Mouse (Mus musculus): Measurements from ENCODE around the gene Gtf2ird2. TPM values are rescaled to one million over a fixed set of nuclear protein-coding genes. Genes with fewer than 3 reads are reported as not detected.

Gtf2ird2 gene
- total RNA-seq, 2 experiments from 2014 or later: 1.3 to 3.9 TPM

DNA sequence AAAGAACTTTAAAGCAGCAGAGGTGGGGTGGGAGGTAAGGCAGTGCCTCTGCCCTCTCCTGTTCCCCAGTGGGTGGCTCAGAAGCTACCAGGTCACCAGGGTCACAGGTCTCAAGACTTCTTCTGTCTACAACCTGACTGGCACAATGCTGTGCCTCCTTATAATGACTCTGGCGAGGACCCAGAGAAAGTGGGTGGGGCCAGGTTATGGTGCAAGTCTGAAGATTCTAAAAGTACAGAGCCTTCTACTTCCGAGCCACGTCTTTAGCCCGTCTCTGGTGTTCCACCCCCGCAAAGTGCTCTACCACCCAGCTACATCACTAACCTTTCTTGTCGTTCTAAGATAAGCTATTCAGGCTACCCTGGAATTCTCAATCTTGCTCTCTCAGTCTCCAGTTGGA, 48.3 kb downstream of the Gtf2ird2 start:
- ATAC-seq (replicated peaks; ENCODE audit: poor library complexity, severe bottlenecking): peak; percentile 28

DNA sequence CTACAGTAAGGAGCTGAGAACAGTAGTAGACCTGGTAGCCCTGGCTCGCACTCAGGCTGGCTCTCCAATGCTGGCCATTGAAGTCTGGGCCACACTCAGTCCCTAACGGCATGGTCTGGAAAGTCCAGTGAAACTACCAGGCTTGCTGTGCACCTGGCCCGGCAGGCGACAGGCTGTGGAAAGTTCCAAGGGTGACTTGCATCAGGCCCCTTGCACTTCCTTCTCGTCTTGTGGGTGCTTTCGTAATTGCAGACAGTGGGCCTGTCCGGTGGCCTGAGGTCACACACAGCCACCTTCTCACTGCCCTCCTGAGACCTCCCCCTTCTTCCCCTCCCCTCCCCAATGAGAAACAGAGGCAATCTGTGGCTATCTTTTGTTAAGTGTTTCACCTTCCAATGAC, 48.7 kb downstream of the Gtf2ird2 start:
- ATAC-seq (replicated peaks; ENCODE audit: poor library complexity, severe bottlenecking): peak; percentile 54

DNA sequence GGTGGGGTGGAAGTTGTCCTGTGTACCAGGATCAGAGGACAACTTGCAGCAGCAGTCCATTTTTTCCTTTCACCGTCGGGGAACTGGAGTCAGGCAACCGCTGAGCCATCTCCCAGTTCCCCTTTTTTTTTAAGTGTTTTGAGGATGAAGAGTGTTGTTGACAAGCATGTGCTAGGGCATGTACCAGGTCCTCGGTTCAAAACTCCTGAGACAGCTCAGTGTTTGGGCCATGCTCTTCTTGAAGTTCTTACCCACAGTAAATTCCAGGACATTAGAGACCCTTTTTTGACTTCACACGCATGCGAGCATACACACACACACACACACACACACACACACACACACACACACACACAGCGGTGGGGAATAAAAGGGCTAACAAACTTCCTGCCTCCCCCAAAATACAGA, 49.4 kb downstream of the Gtf2ird2 start:
- ATAC-seq (replicated peaks; ENCODE audit: poor library complexity, severe bottlenecking): 0 out of 2 replicates have a peak, but pooled peaks have one; percentile 2

DNA sequence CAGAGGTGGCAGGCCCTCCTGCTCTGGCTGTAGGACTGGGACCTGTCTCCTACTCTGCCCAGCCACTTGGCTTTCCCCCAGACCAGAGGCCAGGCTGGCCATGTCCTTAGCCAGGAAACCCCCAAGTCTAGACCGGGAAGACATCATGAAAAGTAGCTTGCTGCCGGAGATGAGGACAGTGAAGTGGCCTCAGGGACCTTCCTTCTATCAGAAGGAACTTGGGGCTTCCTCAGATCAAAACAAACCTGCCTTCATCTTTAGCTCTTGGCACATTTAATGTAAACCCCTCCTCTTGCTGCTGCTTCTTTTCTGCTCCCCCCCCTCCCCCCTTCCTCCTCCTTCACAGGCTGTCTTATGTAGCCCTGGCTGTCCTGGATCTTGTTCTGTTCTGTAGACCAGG, 50.4 kb downstream of the Gtf2ird2 start:
- ATAC-seq (replicated peaks; ENCODE audit: poor library complexity, severe bottlenecking): no peak

DNA sequence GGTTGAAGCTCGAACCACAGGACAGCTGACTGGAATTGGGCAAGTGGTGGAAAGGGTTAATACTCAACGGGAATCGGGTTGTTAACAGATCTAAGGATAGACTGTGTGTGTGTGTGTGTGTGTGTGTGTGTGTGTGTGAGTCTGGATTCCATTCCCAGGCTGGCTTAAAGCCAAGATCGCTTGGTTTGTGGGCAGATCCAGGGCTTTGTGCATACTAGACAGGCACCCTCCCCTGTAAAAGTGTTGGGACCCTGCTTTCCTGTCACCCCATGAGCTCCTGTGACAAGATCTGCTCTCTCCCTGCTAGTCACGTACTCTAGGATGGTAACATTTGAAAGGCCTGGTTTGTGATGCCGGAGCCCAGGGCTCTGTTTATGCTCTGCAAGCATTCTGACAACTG, 51.3 kb downstream of the Gtf2ird2 start:
- ATAC-seq (replicated peaks; ENCODE audit: poor library complexity, severe bottlenecking): no peak

DNA sequence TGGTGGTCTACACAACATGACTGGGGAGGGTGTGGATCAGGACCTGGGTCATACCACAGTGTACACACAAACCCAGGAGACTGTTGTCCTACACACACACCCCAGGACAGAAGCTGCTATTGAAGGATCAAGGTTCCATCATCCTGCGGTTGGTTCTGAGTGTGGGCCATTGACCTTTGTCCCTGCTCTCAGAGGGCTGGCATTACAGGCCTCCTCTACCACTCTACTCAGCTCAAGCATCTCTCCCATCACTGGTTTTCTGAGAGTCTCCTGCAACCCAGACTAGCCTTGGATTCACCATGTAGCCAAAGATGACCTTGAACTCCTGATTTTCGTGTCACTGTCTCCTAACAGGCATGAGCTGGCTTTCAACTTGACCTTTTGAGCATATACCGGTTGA, 52.4 kb downstream of the Gtf2ird2 start:
- no peak for ATAC-seq (replicated peaks; ENCODE audit: poor library complexity, severe bottlenecking)

DNA sequence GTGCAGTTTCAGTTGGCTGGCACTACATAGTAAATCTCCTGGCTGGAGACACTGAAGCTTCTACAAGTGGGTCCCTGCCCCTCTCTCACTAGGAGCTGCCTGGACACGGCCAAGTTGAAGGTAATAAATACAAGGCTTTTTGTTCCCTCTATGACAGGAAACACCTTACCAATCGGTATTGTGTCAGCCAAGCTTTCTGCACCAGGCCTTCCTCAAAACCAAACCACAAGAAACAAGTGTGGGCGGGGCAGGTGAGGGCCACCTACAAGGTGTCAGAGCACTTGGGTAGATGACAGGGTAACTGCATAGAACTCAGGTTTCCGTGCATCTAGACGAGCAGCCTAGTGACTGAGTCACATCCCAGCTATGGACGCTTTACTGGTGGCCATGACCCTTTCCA, 53.0 kb downstream of the Gtf2ird2 start:
- peak; percentile 37 for ATAC-seq (replicated peaks; ENCODE audit: poor library complexity, severe bottlenecking)

DNA sequence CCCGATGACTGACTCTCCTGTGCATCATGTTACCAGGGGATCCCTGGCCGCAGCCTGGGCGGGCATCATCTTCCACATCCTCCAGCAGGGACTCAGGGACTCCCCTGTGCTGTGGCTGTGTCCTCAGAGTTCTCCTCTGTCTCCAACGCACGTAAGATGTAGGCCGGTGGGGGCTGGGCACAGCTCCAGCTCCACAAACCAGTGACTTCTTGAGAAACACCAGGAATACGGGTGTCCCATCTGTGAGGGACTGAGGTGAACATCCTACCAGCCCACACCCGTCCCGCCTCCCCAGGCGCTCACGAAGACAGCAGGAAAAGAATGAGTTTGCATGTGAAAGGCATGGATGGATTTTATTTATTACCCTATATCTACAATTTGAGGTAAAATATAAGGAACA, 53.7 kb downstream of the Gtf2ird2 start:
- no peak for ATAC-seq (replicated peaks; ENCODE audit: poor library complexity, severe bottlenecking)

DNA sequence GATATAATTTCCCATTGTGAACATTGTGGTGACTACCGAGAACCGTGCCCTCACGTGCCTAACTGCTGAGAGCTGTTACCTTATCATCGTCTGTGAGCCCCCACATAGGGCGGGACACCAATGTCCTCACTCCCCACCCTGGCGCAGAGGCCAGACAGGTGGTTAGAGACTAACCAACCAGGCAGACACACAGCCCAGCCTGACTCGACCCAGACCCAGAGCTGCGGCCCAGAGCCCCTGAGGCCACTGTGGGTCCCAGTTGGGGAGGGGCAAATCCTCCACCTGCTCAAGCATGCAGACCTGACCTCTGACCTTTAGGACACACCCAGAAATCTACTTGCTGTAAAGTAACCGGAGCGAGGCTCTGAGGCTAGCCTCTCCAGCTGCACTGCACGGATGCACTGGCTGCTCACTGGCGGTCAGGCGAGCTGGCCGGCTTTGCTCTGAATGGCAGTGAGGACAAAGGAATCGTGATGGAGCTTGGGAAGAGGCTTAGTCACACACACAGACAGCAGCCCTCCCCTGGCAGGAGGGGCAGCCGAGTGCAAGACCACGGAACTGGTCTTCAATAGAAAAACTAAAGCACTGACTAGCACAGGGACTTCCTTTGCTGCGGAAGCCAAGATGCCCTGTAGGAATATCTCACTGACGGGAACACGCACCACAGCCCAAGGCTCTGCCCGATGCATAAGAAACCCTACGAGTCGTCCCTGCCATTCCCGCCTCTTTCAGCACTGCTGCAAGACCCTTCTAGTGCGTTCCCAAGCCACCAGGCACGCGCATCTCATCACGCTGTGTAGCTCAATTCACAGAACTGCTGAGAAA, 54.3 kb downstream of the Gtf2ird2 start:
- no peak for ATAC-seq (replicated peaks; ENCODE audit: poor library complexity, severe bottlenecking)

DNA sequence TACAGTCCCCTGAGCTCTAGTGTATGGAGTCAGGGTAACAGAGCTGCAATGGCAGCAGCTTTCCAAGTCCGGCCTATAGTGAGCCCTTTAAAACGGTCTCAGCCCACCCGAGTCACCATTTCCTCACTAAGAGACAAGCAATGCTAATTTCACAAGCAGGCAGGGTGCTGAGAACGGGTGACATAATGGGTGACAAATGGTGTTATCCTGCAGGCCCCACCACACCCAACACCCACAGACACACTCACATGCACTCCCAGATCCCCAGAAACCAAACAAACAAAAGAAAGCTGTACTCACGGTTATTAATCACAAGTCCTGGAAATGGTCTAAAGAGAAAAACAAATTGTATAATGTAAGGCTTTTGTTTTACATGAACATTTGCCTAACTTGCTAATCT, 58.0 kb downstream of the Gtf2ird2 start:
- ATAC-seq (replicated peaks; ENCODE audit: poor library complexity, severe bottlenecking): no peak

DNA sequence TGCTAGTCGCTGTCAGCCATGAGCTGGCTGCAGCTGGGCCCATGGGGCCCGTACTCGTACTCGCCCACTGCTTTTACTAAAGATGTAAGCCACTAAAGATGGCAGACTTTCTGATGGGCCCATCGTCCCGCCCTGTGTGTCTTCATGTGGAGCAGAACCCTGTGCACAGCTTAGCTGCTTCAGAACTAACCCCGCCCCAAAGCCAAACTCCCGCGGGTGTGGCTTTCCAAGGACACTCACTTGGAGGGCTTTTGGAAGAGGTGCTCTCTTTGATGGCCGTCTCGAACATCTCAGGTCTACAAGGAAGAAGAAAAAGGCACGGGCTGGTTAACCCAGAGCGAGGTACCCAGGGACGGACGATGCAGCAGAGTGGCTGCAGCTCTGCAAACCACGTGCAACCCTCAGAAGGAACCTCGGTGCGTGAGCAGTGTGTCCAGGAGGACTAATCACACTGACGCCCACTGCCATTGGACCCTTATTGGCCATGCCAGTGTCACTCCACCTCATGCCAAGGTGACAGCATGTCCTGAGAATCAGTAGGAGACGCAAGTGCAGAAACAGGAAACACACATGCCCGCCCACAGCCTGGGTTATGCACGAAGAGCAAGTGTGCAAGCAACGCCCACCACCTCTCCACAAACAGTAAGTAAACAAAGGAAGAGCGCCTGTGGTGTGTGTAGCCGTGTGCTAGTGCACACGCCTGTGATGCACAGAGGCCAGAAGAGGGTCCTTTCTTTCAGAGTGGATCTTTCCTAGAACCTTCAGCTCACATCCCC, 60.0 kb downstream of the Gtf2ird2 start:
- ATAC-seq (replicated peaks; ENCODE audit: poor library complexity, severe bottlenecking): no peak

DNA sequence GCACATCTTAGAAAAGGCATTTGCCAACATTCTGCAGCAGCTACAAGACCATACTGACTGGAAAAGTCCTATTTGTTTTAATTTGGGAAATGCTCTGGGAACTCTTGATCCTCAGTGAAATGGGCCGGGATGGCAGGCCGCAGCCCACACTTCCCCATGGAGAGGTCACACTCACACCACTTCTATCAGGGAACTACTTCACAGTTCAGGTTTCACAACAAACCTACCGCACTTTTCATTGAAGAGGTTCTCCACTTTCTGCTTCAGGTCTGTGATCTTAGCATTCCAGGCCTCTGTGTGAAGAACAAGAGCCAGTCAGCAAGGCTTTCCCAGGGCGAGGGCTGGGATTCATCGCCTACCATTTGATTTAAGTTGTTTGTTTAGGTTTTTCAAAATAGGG, 61.1 kb downstream of the Gtf2ird2 start:
- no peak for ATAC-seq (replicated peaks; ENCODE audit: poor library complexity, severe bottlenecking)

DNA sequence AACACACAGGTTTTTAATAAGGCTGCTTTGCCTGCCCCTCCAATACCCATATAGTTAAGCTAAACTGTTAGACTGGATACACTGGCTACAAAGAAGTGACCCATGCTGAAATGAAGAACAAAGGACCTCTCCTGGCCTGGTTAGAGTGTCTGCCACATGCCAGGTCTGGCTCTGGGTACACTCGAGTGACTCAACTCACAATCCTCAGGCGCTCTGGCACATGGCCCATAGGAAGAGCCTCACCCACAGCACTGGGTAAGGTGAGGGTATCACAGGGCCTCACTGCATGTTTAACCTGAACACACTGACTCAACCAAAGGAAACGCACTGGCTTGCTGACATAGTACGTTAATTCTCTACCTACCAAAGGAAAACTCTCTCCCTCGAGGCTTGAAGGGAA, 62.3 kb downstream of the Gtf2ird2 start:
- no peak for ATAC-seq (replicated peaks; ENCODE audit: poor library complexity, severe bottlenecking)

DNA sequence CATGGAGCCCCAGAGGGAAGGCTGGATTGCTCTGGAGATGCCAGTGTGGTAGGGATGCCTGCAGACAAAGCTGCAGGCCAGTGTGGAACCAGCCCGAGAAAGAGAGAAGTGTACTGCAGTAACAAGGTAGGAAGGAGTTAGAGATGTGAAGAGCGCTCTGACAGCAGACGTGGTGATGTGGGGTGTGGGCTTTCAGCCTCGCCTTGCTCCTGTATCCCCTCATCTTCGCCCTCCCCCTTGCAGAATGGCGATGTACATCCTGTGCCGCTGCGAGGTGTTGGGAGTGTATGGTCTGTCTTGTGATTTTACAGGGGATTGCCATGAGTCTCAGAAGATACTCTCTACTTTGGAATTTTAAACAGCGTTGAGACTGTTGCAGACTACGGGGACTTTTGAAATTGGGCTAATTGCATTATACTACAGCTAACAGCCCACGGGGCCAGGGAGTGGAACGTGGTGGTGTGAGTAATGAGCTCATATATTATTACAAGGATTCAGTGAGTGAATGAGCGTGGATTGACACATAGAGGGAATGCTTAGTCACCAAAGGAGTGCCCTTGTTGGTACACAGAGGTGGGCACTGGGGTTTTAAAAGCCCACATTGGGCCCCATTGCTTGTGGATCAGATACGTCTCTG, 64.9 kb downstream of the Gtf2ird2 start:
- no peak for ATAC-seq (replicated peaks; ENCODE audit: poor library complexity, severe bottlenecking)

DNA sequence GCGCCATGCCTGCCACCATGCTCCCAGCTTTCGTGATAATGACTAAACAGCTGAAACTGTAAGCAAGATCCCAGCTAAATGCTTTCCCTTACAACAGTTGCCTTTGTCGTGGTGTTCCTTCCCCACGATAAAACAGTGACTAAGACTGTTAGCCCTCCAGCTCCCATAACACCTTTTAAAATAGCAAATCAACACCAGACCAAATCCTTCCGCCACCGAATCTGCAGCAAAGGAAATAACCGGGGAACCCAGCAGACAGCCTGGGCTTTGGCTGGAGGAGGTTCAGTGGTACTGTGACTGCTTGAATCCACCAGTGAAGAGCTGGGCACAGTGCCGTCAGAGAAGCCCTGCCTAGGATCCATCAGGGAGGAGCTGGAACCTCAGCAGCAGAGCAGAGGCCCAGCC, 65.4 kb downstream of the Gtf2ird2 start:
- no peak for ATAC-seq (replicated peaks; ENCODE audit: poor library complexity, severe bottlenecking)

DNA sequence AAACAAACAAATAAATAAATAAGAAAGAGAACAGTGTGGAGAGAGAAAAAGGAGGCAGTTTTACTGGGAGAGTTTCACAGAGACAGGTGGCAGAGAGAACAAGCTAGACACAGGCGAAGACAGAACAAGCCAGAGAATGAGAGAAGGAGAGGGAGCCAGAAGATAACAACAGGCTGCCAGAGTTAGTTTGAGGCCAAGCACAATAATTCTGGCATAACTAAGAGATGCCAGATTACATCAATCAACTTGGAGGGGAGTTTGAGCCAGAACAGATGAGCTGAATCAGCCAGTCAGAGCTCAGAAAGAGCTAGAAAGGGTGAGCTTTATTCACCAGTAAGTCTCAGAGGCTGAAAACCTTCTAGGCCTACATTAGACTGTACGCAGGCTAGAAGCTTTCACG, 66.8 kb downstream of the Gtf2ird2 start:
- ATAC-seq (replicated peaks; ENCODE audit: poor library complexity, severe bottlenecking): no peak

DNA sequence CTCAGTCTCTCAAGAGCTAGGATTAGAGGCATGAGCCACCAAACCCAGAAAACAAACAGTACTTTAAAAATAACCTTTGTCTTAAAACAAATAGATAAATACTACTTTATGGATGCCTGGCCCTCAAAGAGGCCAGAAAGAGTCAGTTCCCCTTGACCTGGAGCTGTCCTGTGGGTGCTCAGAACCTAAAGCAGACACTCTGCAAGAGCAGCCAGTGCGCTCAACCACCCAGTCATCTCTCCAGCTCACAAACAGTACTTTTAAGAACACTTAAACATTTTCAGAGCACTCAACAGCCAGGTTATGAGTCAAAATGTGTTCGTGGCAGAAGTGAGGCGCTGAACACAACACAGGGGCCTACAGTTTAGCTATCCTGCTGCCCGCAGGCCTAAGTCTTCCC, 67.3 kb downstream of the Gtf2ird2 start:
- no peak for ATAC-seq (replicated peaks; ENCODE audit: poor library complexity, severe bottlenecking)

DNA sequence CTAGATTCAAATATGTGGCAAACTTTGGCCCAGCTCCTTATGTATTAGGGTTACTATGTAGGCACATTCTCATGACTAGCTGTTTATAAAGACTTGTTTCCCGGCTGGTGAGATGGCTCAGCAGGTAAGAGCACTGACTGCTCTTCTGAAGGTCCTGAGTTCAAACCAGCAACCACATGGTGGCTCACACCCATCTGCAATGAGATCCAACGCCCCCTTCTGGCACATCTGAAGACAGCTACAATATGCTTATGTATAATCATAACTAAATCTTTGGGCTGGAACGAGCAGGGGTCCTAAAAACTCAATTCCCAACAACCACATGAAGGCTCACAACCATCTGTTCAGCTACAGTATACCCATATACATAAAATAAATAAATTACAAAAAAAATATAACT, 70.0 kb downstream of the Gtf2ird2 start:
- ATAC-seq (replicated peaks; ENCODE audit: poor library complexity, severe bottlenecking): no peak

DNA sequence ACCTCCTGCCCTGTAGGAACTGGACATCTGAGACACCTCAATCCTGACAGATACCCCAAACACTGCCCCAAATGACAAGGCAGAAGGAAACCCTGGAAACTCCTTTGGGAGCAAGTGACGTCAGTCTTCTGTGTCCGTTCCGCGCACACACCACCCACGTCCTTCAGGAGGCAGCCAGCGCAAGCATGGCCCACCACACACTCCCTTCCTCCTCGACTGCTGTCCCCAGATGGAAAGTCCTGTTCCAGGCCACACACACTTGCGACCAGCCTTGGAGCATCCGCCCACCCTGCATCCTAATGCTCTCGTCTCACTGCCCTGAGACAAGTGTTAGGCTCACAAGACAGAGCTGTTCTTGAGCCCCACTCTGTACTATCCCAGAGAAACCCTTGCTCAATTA, 71.5 kb downstream of the Gtf2ird2 start:
- no peak for ATAC-seq (replicated peaks; ENCODE audit: poor library complexity, severe bottlenecking)

DNA sequence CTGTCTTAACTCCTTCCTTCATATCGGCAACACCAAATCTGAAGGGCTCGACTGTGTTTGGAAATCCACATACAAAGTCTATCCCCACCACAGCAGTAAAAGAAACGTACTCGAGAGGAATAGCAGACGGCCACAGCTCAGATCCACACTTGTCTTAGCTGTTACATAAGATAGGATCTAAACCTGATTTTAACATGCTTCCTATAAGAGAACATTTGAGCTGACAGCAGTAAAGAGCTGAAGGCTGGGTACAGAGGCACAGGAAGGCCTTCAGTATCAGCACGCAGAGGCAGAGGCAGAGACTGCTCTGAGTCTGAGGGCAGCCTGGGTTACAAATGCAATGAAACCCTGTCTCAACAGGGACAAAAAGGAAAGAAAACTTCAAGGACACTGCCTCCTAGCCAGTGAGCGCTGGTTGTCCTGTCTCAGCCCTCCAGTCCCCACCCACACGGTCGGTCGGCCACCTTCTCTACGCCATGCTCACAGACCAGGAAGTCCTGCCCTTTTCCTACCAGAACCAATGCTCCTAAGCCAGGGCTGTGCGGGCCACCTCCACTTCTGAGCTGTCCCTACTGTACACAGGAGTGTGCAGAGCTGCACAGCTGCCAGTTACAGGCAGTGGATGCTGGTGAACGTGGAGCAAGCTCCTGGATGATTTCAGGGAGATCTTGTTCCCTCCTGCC, 73.7 kb downstream of the Gtf2ird2 start:
- peak; percentile 47 for ATAC-seq (replicated peaks; ENCODE audit: poor library complexity, severe bottlenecking)

DNA sequence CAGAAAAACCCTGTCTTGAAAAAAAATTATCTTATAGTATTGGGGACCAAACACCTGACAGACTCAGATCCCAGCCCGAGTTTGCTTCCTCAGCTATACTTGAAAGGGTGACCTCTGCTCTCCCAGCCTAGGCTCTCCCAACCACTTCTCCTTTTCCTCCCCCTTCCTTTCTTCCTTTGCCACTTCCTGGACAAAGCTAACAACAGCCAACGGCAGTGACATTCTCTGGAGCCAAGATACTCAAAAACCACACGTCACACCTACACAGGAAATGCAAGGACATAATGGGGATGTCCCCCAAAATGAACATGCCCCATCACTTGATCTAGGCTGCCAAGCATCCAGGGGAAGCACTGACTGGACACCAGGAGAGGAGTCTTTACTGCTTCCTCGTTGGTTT, 74.6 kb downstream of the Gtf2ird2 start:
- peak; percentile 94 for ATAC-seq (replicated peaks; ENCODE audit: poor library complexity, severe bottlenecking)
